Mouse (Mus musculus): Measurements from ENCODE around the gene Gon7. TPM values are rescaled to one million over a fixed set of nuclear protein-coding genes. Genes with fewer than 3 reads are reported as not detected.

Gon7 gene
- 18.9 to 33.7 TPM (median 25.4 TPM) in 3 replicates for total RNA-seq (2017)

GRCm38 (mm10) chr12:102757689-102758402 is at the start of gene Gon7, which contains the start of the genes Gm28051 and Ubr7:
Gene Gon7, minus strand, starts transcription at chr12:102757803.
Gene Gm28051, minus strand, starts transcription at chr12:102757765.
Gene Ubr7, plus strand, starts transcription at chr12:102757967.
- peak; percentile 94 for ATAC-seq (replicated peaks; ENCODE audit: insufficient number of reproducible peaks, low FRiP score, low TSS enrichment, poor library complexity, severe bottlenecking)

- ATAC-seq (replicated peaks; ENCODE audit: insufficient number of reproducible peaks, low FRiP score, low TSS enrichment, poor library complexity, severe bottlenecking), result no peak
Observed at GRCm38 (mm10) chr12:102799528-102799927, 41.9 kb upstream of the Gon7 start.

- ATAC-seq (replicated peaks; ENCODE audit: insufficient number of reproducible peaks, low FRiP score, low TSS enrichment, poor library complexity, severe bottlenecking), result no peak
Observed at GRCm38 (mm10) chr12:102787927-102788326, 30.3 kb upstream of the Gon7 start.

- ATAC-seq (replicated peaks; ENCODE audit: insufficient number of reproducible peaks, low FRiP score, low TSS enrichment, poor library complexity, severe bottlenecking), result no peak
Observed at GRCm38 (mm10) chr12:102785593-102785985, 28.0 kb upstream of the Gon7 start.

- no peak for ATAC-seq (replicated peaks; ENCODE audit: insufficient number of reproducible peaks, low FRiP score, low TSS enrichment, poor library complexity, severe bottlenecking)
Observed at GRCm38 (mm10) chr12:102784899-102785592, 27.4 kb upstream of the Gon7 start.

GRCm38 (mm10) chr12:102782841-102783240 is 25.2 kb upstream of the Gon7 start:
- ATAC-seq (replicated peaks; ENCODE audit: insufficient number of reproducible peaks, low FRiP score, low TSS enrichment, poor library complexity, severe bottlenecking), result no peak

- ATAC-seq (replicated peaks; ENCODE audit: insufficient number of reproducible peaks, low FRiP score, low TSS enrichment, poor library complexity, severe bottlenecking), result no peak
Observed at GRCm38 (mm10) chr12:102779452-102779851, 21.8 kb upstream of the Gon7 start.

- no peak for ATAC-seq (replicated peaks; ENCODE audit: insufficient number of reproducible peaks, low FRiP score, low TSS enrichment, poor library complexity, severe bottlenecking)
Observed at GRCm38 (mm10) chr12:102778151-102778550, 20.5 kb upstream of the Gon7 start.

GRCm38 (mm10) chr12:102776035-102776434 is 18.4 kb upstream of the Gon7 start:
- ATAC-seq (replicated peaks; ENCODE audit: insufficient number of reproducible peaks, low FRiP score, low TSS enrichment, poor library complexity, severe bottlenecking), result no peak

- no peak for ATAC-seq (replicated peaks; ENCODE audit: insufficient number of reproducible peaks, low FRiP score, low TSS enrichment, poor library complexity, severe bottlenecking)
Observed at GRCm38 (mm10) chr12:102772676-102773075, 15.1 kb upstream of the Gon7 start.

GRCm38 (mm10) chr12:102771601-102772000 is 14.0 kb upstream of the Gon7 start:
- no peak for ATAC-seq (replicated peaks; ENCODE audit: insufficient number of reproducible peaks, low FRiP score, low TSS enrichment, poor library complexity, severe bottlenecking)

- ATAC-seq (replicated peaks; ENCODE audit: insufficient number of reproducible peaks, low FRiP score, low TSS enrichment, poor library complexity, severe bottlenecking), result no peak
Observed at GRCm38 (mm10) chr12:102769000-102769399, 11.4 kb upstream of the Gon7 start.

GRCm38 (mm10) chr12:102763696-102764095 is 6.1 kb upstream of the Gon7 start:
- ATAC-seq (replicated peaks; ENCODE audit: insufficient number of reproducible peaks, low FRiP score, low TSS enrichment, poor library complexity, severe bottlenecking), result no peak

GRCm38 (mm10) chr12:102761668-102762067 is 4.1 kb upstream of the Gon7 start:
- no peak for ATAC-seq (replicated peaks; ENCODE audit: insufficient number of reproducible peaks, low FRiP score, low TSS enrichment, poor library complexity, severe bottlenecking)

- no peak for ATAC-seq (replicated peaks; ENCODE audit: insufficient number of reproducible peaks, low FRiP score, low TSS enrichment, poor library complexity, severe bottlenecking)
Observed at GRCm38 (mm10) chr12:102758936-102759335, 1.3 kb upstream of the Gon7 start.

- ATAC-seq (replicated peaks; ENCODE audit: insufficient number of reproducible peaks, low FRiP score, low TSS enrichment, poor library complexity, severe bottlenecking), result no peak
Observed at GRCm38 (mm10) chr12:102758403-102758756, 777 bp upstream of the Gon7 start, which contains the start of gene Gm20604. Gene Gm20604, minus strand, starts transcription at chr12:102758672.

GRCm38 (mm10) chr12:102757055-102757688 is 431 bp downstream of the Gon7 start:
- no peak for ATAC-seq (replicated peaks; ENCODE audit: insufficient number of reproducible peaks, low FRiP score, low TSS enrichment, poor library complexity, severe bottlenecking)

GRCm38 (mm10) chr12:102756304-102756703 is 1.3 kb downstream of the Gon7 start:
- ATAC-seq (replicated peaks; ENCODE audit: insufficient number of reproducible peaks, low FRiP score, low TSS enrichment, poor library complexity, severe bottlenecking), result no peak

GRCm38 (mm10) chr12:102748256-102748655 is 9.3 kb downstream of the Gon7 start:
- no peak for ATAC-seq (replicated peaks; ENCODE audit: insufficient number of reproducible peaks, low FRiP score, low TSS enrichment, poor library complexity, severe bottlenecking)

- ATAC-seq (replicated peaks; ENCODE audit: insufficient number of reproducible peaks, low FRiP score, low TSS enrichment, poor library complexity, severe bottlenecking), result peak; percentile 76
Observed at GRCm38 (mm10) chr12:102744839-102745238, 12.8 kb downstream of the Gon7 start.
